Mouse (Mus musculus): ENCODE results near the gene 1700057G04Rik. TPM values are rescaled to one million over a fixed set of nuclear protein-coding genes. Genes with fewer than 3 reads are reported as not detected.

The 1700057G04Rik gene
- polyA plus RNA-seq, 1 experiment from 2014 or later, result not detected

GRCm38 (mm10) chr9:92273956-92274762, 35.0 kb upstream of the 1700057G04Rik start:
- no peak for ATAC-seq
- Histone ChIP-seq H3K27me3 (ENCODE audit: control insufficient read depth, insufficient read depth, low read depth, low read length) (no peaks in the 10 kb centered on the region), H3K4me2 (ENCODE audit: low read length) (no peak overlapping the region), H3K9me3 (replicated peaks; ENCODE audit: control insufficient read depth, low read length, poor library complexity, severe bottlenecking) (no peaks in the 10 kb centered on the region), H3K4me1 (ENCODE audit: control insufficient read depth, insufficient read depth, low read length) (no peaks in the 10 kb centered on the region), H3K36me3 (ENCODE audit: control insufficient read depth, insufficient read depth, low read length) (no peaks in the 10 kb centered on the region; the same call in 1 of the 2 replicates), H3K4me3 (ENCODE audit: low read depth, low read length) (no peak overlapping the region), H3K9ac (ENCODE audit: low read depth, low read length) (no peak overlapping the region), H3K27ac (ENCODE audit: low read length) (no peak overlapping the region)
- WGBS, result 79% methylated on average over 6 of the region's 6 CpGs

GRCm38 (mm10) chr9:92275486-92276207, 33.5 kb upstream of the 1700057G04Rik start, which contains the start of gene Plscr2:
Gene Plscr2, plus strand, starts transcription at chr9:92275602.
- Histone ChIP-seq H3K4me2 (ENCODE audit: low read length) (no peak within 1 kb of the TSS), H3K4me1 (ENCODE audit: control insufficient read depth, insufficient read depth, low read length) (no peaks in the 10 kb centered on the region), H3K9ac (ENCODE audit: low read depth, low read length) (no peak within 1 kb of the TSS), H3K27me3 (ENCODE audit: control insufficient read depth, insufficient read depth, low read depth, low read length) (no peaks in the 10 kb centered on the region), H3K36me3 (ENCODE audit: control insufficient read depth, insufficient read depth, low read length) (no peaks in the 10 kb centered on the region; the same call in 1 of the 2 replicates), H3K4me3 (ENCODE audit: low read depth, low read length) (no peak within 1 kb of the TSS), H3K9me3 (replicated peaks; ENCODE audit: control insufficient read depth, low read length, poor library complexity, severe bottlenecking) (no peaks in the 10 kb centered on the region), H3K27ac (ENCODE audit: low read length) (no peak within 1 kb of the TSS)
- 76% methylated on average over 9 of the region's 9 CpGs for WGBS
- ATAC-seq, result no peak

- Histone ChIP-seq H3K27me3 (ENCODE audit: control insufficient read depth, insufficient read depth, low read depth, low read length) (no peaks in the 10 kb centered on the region), H3K9ac (ENCODE audit: low read depth, low read length) (no peak overlapping the region), H3K27ac (ENCODE audit: low read length) (no peak overlapping the region), H3K4me3 (ENCODE audit: low read depth, low read length) (no peak overlapping the region), H3K9me3 (replicated peaks; ENCODE audit: control insufficient read depth, low read length, poor library complexity, severe bottlenecking) (no peaks in the 10 kb centered on the region), H3K4me1 (ENCODE audit: control insufficient read depth, insufficient read depth, low read length) (no peaks in the 10 kb centered on the region), H3K4me2 (ENCODE audit: low read length) (no peak overlapping the region), H3K36me3 (ENCODE audit: control insufficient read depth, insufficient read depth, low read length) (no peaks in the 10 kb centered on the region)
- ATAC-seq, result no peak
- 82% methylated on average over 7 of the region's 7 CpGs for WGBS
These were observed 32.8 kb upstream of the 1700057G04Rik start for GRCm38 (mm10) chr9:92276360-92276759.

- 88% methylated on average over 1 of the region's 1 CpGs for WGBS
- no peaks in the 10 kb centered on the region for H3K4me1 ChIP-seq (ENCODE audit: control insufficient read depth, insufficient read depth, low read length)
- H3K4me2 ChIP-seq (ENCODE audit: low read length), result no peak overlapping the region
- H3K4me3 ChIP-seq (ENCODE audit: low read depth, low read length), result no peak overlapping the region
- H3K27me3 ChIP-seq (ENCODE audit: control insufficient read depth, insufficient read depth, low read depth, low read length), result no peaks in the 10 kb centered on the region
- ATAC-seq, result no peak
- no peaks in the 10 kb centered on the region for H3K36me3 ChIP-seq (ENCODE audit: control insufficient read depth, insufficient read depth, low read length)
- H3K9me3 ChIP-seq (replicated peaks; ENCODE audit: control insufficient read depth, low read length, poor library complexity, severe bottlenecking), result no peaks in the 10 kb centered on the region
- H3K27ac ChIP-seq (ENCODE audit: low read length), result no peak overlapping the region
- H3K9ac ChIP-seq (ENCODE audit: low read depth, low read length), result no peak overlapping the region
These were observed 29.1 kb upstream of the 1700057G04Rik start for GRCm38 (mm10) chr9:92280048-92280447.

- H3K9ac ChIP-seq (ENCODE audit: low read depth, low read length), result no peak overlapping the region
- 30% methylated on average over 7 of the region's 7 CpGs for WGBS
- no peak overlapping the region for H3K4me2 ChIP-seq (ENCODE audit: low read length)
These were observed 26.5 kb upstream of the 1700057G04Rik start for GRCm38 (mm10) chr9:92282563-92283171.

GRCm38 (mm10) chr9:92289675-92290074, 19.5 kb upstream of the 1700057G04Rik start:
- Histone ChIP-seq H3K9ac (ENCODE audit: low read depth, low read length) (no peak overlapping the region), H3K4me2 (ENCODE audit: low read length) (no peak overlapping the region), H3K9me3 (replicated peaks; ENCODE audit: control insufficient read depth, low read length, poor library complexity, severe bottlenecking) (no peaks in the 10 kb centered on the region), H3K4me3 (ENCODE audit: low read depth, low read length) (no peak overlapping the region), H3K27me3 (ENCODE audit: control insufficient read depth, insufficient read depth, low read depth, low read length) (no peaks in the 10 kb centered on the region), H3K36me3 (ENCODE audit: control insufficient read depth, insufficient read depth, low read length) (no peaks in the 10 kb centered on the region), H3K4me1 (ENCODE audit: control insufficient read depth, insufficient read depth, low read length) (no peaks in the 10 kb centered on the region), H3K27ac (ENCODE audit: low read length) (no peak overlapping the region)
- 84% methylated on average over 3 of the region's 3 CpGs for WGBS
- ATAC-seq, result no peak

More at GRCm38 (mm10) chr9:92282563-92283171, 26.5 kb upstream of the 1700057G04Rik start:
- H3K27me3 ChIP-seq (ENCODE audit: control insufficient read depth, insufficient read depth, low read depth, low read length), result no peaks in the 10 kb centered on the region
- H3K4me3 ChIP-seq (ENCODE audit: low read depth, low read length), result no peak overlapping the region
- no peak overlapping the region for H3K27ac ChIP-seq (ENCODE audit: low read length)
- no peaks in the 10 kb centered on the region for H3K9me3 ChIP-seq (replicated peaks; ENCODE audit: control insufficient read depth, low read length, poor library complexity, severe bottlenecking)
- H3K36me3 ChIP-seq (ENCODE audit: control insufficient read depth, insufficient read depth, low read length), result no peaks in the 10 kb centered on the region
- no peaks in the 10 kb centered on the region for H3K4me1 ChIP-seq (ENCODE audit: control insufficient read depth, insufficient read depth, low read length)
- peak; percentile 17; the same call in 1 of the 2 replicates for ATAC-seq

GRCm38 (mm10) chr9:92292169-92292568, 17.0 kb upstream of the 1700057G04Rik start:
- Histone ChIP-seq H3K9me3 (replicated peaks; ENCODE audit: control insufficient read depth, low read length, poor library complexity, severe bottlenecking) (no peaks in the 10 kb centered on the region), H3K4me2 (ENCODE audit: low read length) (no peak overlapping the region), H3K27me3 (ENCODE audit: control insufficient read depth, insufficient read depth, low read depth, low read length) (no peaks in the 10 kb centered on the region), H3K4me1 (ENCODE audit: control insufficient read depth, insufficient read depth, low read length) (no peaks in the 10 kb centered on the region), H3K9ac (ENCODE audit: low read depth, low read length) (no peak overlapping the region), H3K36me3 (ENCODE audit: control insufficient read depth, insufficient read depth, low read length) (no peaks in the 10 kb centered on the region), H3K4me3 (ENCODE audit: low read depth, low read length) (no peak overlapping the region), H3K27ac (ENCODE audit: low read length) (no peak overlapping the region)
- no peak for ATAC-seq
- WGBS, result 69% methylated on average over 2 of the region's 2 CpGs

- Histone ChIP-seq H3K27ac (ENCODE audit: low read length) (no peak overlapping the region), H3K36me3 (ENCODE audit: control insufficient read depth, insufficient read depth, low read length) (no peaks in the 10 kb centered on the region), H3K27me3 (ENCODE audit: control insufficient read depth, insufficient read depth, low read depth, low read length) (no peaks in the 10 kb centered on the region), H3K4me3 (ENCODE audit: low read depth, low read length) (no peak overlapping the region), H3K4me1 (ENCODE audit: control insufficient read depth, insufficient read depth, low read length) (no peaks in the 10 kb centered on the region), H3K9me3 (replicated peaks; ENCODE audit: control insufficient read depth, low read length, poor library complexity, severe bottlenecking) (no peaks in the 10 kb centered on the region), H3K9ac (ENCODE audit: low read depth, low read length) (no peak overlapping the region), H3K4me2 (ENCODE audit: low read length) (no peak overlapping the region)
- ATAC-seq, result no peak
- 81% methylated on average over 3 of the region's 3 CpGs for WGBS
These were observed 16.3 kb upstream of the 1700057G04Rik start for GRCm38 (mm10) chr9:92292922-92293321.

Data from midbrain, embryonic 16.5 days (tissue).